Mouse (Mus musculus): ENCODE results near the gene Wdr47.
"Not testable (repeated sequence)": the region's sequence is repeated elsewhere in the genome, so short reads cannot be mapped to it uniquely, and the experiment has no call there.

The Wdr47 gene

GRCm38 (mm10) chr3:108590786-108591529, at the start of gene Wdr47:
Wdr47 (plus strand) TSS chr3:108591279.
- DNase-seq (ENCODE audit: low read depth, low spot score): peak; percentile 87

DNA sequence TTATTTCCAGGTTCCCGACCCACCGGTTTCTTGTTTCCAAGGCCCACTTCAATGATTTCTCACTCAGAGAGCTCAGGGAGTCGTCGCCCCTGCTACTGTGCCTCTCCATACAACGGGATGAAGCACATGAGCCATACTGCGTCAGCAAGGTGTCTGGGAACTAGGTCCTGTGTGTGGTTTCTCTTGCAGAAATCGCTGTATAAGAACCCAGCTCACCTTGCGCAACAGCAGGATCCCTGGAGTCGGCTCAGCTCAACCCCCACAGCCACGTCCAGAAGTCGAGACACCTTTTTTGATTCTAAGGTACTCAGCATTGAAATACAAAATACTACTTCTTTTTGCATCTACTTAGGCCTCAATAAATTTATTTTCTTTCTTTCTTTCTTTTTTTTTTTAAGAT, 48.8 kb upstream of the Wdr47 start:
- no peak for DNase-seq (ENCODE audit: low read depth, low spot score)

GRCm38 (mm10) chr3:108554111-108554561, 36.9 kb upstream of the Wdr47 start:
- DNase-seq (ENCODE audit: low read depth, low spot score): no peak

DNA sequence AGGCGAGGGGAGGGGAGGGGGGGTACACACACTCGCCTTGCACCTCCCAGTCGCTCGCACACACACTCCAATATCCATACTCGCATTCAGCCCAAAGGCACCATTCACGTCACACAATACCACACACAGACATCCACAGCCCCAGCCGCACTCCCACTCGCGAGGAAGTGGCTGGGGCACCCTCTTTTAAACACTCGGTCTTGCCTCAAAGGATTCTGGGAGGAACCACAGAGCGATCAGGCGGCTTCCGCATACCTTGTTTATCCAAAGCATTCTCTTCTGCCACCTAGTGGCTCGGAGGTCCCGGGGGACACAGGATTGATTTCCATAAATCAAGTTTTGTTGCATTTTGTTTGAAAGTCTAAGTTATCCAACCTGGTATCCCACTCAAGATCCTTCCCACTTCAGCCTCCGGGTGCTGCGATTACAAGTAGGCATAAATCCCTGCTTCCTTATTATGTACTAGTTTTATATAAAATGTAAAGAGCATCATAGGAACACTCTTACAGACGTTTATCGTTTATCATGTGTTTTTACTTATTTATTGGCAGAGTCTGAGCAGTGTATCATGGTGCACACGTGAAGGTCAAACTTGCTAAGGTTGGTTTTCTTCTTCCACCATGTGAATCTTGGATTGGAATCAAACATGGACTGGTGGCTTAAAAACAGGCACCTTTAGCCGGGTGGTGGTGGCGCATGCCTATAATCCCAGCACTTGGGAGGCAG, 36.3 kb upstream of the Wdr47 start:
- DNase-seq (ENCODE audit: low read depth, low spot score): peak; percentile 91

GRCm38 (mm10) chr3:108557888-108558287, 33.2 kb upstream of the Wdr47 start:
- no peak for DNase-seq (ENCODE audit: low read depth, low spot score)

DNA sequence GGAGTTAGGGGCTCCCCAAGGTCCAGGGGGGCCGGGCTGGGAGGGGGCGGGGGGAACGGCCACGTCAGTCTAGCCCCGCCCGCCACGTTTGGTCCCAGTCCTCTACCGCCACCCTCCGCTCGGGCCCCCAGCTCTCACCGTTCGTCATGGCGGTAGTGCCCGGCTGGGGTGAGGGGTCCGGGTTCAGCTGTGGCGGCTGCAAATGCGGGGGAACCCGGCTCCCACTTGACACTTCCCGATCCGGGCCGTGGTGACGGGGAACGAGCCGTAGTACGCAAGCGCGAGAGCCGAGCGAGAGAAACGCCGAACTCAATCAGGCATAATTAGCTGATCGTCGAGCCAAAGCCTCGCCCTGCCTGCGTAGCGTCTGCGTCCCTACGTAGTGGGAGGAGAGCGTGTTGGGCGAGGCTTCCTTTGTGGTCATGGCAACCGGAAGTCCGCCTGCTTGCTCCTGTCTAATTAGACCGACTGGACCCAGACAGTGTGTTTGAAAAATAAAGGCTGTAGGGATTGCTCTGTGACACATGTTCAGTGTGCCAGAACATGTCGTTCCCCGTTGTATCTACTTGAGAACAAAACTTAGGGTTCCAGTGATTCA, 28.8 kb upstream of the Wdr47 start, which contains the start of gene Tmem167b:
Tmem167b (minus strand) TSS at position 334 of the 598 bp plus-strand sequence.
- peak; percentile 97 for DNase-seq (ENCODE audit: low read depth, low spot score)

GRCm38 (mm10) chr3:108562777-108563271, 28.3 kb upstream of the Wdr47 start:
- no peak for DNase-seq (ENCODE audit: low read depth, low spot score)

DNA sequence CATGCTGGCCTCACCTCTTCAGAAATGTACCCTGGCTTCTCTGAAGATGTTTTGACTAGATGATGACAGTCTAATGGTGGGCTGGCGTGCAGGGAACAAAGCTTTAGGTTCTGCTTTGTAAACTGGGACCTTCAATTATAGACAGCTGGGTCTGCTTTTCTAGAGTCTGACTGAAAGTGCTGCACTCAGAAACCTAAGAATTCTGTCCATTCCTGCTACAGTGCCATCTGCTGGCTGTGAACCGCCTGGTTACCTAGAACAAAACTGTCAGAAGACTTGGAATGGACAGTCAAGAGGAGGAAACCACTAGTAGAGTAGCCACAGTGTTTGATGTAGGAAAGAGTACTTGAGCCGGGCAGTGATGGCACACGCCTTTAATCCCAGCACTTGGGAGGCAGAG, 27.8 kb upstream of the Wdr47 start:
- peak; percentile 69 for DNase-seq (ENCODE audit: low read depth, low spot score)

GRCm38 (mm10) chr3:108567990-108568877, 22.8 kb upstream of the Wdr47 start:
- DNase-seq (ENCODE audit: low read depth, low spot score): no peak

- DNase-seq (ENCODE audit: low read depth, low spot score): not testable (repeated sequence)
These were observed 21.4 kb upstream of the Wdr47 start for GRCm38 (mm10) chr3:108569636-108570035.

- no peak for DNase-seq (ENCODE audit: low read depth, low spot score)
These were observed 20.3 kb upstream of the Wdr47 start for GRCm38 (mm10) chr3:108570813-108571212.

- peak; percentile 94 for DNase-seq (ENCODE audit: low read depth, low spot score)
These were observed 19.4 kb upstream of the Wdr47 start, which contains the start of gene Taf13 for GRCm38 (mm10) chr3:108571443-108572294. Taf13 (plus strand) TSS chr3:108571698.

GRCm38 (mm10) chr3:108572309-108573010, 18.6 kb upstream of the Wdr47 start:
- no peak for DNase-seq (ENCODE audit: low read depth, low spot score)

- DNase-seq (ENCODE audit: low read depth, low spot score): no peak
These were observed 17.1 kb upstream of the Wdr47 start for GRCm38 (mm10) chr3:108574018-108574417.

- DNase-seq (ENCODE audit: low read depth, low spot score): no peak
These were observed 6.5 kb upstream of the Wdr47 start for GRCm38 (mm10) chr3:108584580-108584979.

DNA sequence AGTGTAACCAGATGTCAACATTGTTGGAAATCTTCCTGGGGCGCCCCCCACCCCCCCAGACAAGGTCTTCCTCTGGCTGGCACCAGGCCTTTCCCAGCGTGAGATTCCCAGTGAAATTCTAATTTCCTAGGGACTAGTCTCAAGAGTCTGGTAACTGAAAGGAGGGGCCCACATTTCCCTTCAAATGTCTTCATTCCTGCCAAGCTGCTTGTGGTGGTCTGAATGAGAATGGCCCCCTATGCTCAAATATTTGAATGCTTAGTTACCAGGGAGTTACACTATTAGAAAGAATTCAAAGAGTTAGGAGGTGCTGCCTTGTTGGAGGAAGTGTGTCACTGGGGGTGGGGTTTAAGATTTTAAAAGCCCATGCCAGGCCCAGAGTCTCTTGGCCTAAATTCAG, 2.6 kb upstream of the Wdr47 start:
- no peak for DNase-seq (ENCODE audit: low read depth, low spot score)

DNA sequence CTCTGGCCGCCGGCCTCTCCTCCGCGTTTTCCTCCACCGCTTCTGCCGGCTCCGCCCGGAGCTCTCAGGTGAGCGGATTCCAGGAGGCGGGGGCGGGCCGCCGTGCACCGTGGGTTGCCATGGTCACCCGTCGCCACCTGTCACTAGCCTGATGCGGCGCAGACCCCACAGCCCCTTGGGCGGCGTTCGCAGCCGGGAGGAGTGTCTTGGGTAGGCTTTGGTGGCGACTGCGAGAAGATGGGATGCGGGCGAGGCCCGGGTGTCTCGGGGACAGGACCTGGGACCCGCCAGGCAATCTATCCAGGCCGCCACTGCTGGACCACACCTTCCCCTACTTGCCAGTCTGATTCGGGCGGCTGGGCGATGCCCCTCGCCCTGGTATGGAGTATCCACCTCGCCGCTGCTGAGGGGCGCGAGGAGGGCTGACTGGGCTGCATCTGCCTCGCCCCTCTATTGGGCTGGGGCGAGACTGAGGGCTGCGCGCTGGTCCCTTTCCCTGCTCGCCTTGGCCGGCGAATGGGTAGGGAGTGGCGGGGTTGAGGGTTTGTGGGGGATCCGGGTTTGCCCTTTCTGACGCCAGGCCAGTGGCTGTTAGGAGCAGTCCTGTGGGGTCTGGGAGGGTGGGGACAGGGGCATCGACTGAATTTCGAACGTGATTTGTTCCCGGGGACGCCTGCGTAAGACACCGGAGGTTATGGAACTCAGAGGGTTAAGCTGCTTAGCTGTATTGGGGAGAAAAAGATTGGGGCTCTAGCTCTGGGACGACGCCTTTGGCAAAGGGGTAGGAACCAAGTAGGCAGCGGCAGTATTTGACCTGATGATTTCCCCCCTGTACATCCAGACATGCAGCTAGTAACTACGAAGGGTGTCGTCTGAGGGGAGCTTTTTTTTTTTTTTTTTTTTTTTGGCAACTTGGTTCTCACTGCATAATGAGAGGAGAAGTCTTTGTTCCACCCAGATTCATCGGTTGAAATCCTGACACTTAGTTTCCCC, 747 bp downstream of the Wdr47 start:
- no peak for DNase-seq (ENCODE audit: low read depth, low spot score)

GRCm38 (mm10) chr3:108608906-108609305, 17.8 kb downstream of the Wdr47 start:
- no peak for DNase-seq (ENCODE audit: low read depth, low spot score)
